Mouse (Mus musculus) kidney, postnatal 0 days (tissue): Measurements from ENCODE around the gene Dvl3. TPM values are rescaled to one million over a fixed set of nuclear protein-coding genes. Genes with fewer than 3 reads are reported as not detected.

Experiments
- ATAC-seq: fragments of 200-750 bp; cut with Nextera tagmentation; replicated peaks from 2 replicates; pipeline ENCODE4 v1.8.0; 2017; ENCODE audit warnings: low read depth, moderate number of reproducible peaks, moderate TSS enrichment, moderate library complexity; ENCODE audit not compliant: low FRiP score
- DNase-seq: peaks from one replicate; pipeline ENCODE4 v3.0.0-alpha.2; 2016; ENCODE audit warnings: low spot score
- H3K27ac ChIP-seq: fragments of 300-500 bp; sonication (generic); 2 replicates; pipeline ENCODE4 v1.5.1; 2014; ENCODE audit warnings: mild to moderate bottlenecking
- H3K27me3 ChIP-seq: fragments of 300-500 bp; sonication (generic); 2 replicates; pipeline ENCODE4 v1.6.1; 2014; ENCODE audit warnings: low read length, mixed read lengths; ENCODE audit not compliant: insufficient read depth
- H3K36me3 ChIP-seq: fragments of 300-500 bp; sonication (generic); 2 replicates; pipeline ENCODE4 v1.6.1; 2014; ENCODE audit warnings: low read length, mixed read lengths; ENCODE audit not compliant: insufficient read depth
- H3K4me1 ChIP-seq: fragments of 300-500 bp; sonication (generic); replicated peaks from 2 replicates; pipeline ENCODE4 v1.6.1; 2014; ENCODE audit warnings: antibody characterized with exemption, low read length, mixed read lengths; ENCODE audit not compliant: insufficient read depth
- H3K4me2 ChIP-seq: fragments of 300-500 bp; sonication (generic); 2 replicates; pipeline ENCODE4 v1.6.1; 2014; ENCODE audit warnings: mild to moderate bottlenecking, low read length, moderate library complexity, mixed read lengths
- H3K4me3 ChIP-seq: fragments of 300-500 bp; sonication (generic); replicated peaks from 2 replicates; pipeline ENCODE4 v1.5.1; 2014; ENCODE audit warnings: low read depth, low read length
- H3K9ac ChIP-seq: fragments of 300-500 bp; sonication (generic); 2 replicates; pipeline ENCODE4 v1.6.1; 2014; ENCODE audit warnings: low read depth, low read length
- H3K9me3 ChIP-seq: fragments of 300-500 bp; sonication (generic); replicated peaks from 2 replicates; pipeline ENCODE4 v1.6.1; 2016; ENCODE audit warnings: low read length, inconsistent platforms, mixed read lengths
- CTCF ChIP-seq: IDR thresholded peaks from 2 replicates; pipeline ENCODE4 v1.5.1; 2016; ENCODE audit warnings: antibody characterized with exemption, low read depth, mild to moderate bottlenecking, moderate library complexity
- WGBS: fragments of 180-500 bp; shearing (Covaris S2); extraction: QIAGEN DNeasy Blood & Tissue Kit; methylation state at CpG from one replicate; pipeline ENCODE4 v1.1.7; 2014; 5-methylcytosine and 5-hydroxymethylcytosine counted together
- polyA plus RNA-seq: library from polyadenylated mRNA; unstranded; fragments of >200 nt; fragmentation: Nextera tagmentation; extraction: Ambion mirVana; gene quantifications from 2 replicates; pipeline ENCODE4 v1.2.1, GENCODE M21; 2015

Gene Dvl3
- polyA plus RNA-seq, 1 experiment from 2014 or later: 15.7 TPM

GRCm38 (mm10) chr16:20565075-20565474 lies 48.3 kb downstream of the Dvl3 start:
- Histone ChIP-seq H3K4me3 (no peak overlapping the region), H3K27me3 (no peaks in the 10 kb centered on the region), H3K9ac (no peak overlapping the region), H3K27ac (no peak overlapping the region), H3K36me3 (peaks cover 21% of the 10 kb centered on the region), H3K9me3 (no peaks in the 10 kb centered on the region), H3K4me2 (no peak overlapping the region), H3K4me1 (no peaks in the 10 kb centered on the region)
- no peak for TF ChIP-seq CTCF
- ATAC-seq: no peak
- WGBS: 67% methylated on average over 1 of the region's 1 CpGs
- DNase-seq: no peak

Other genes with a start within 250 kb of the Dvl3 start
- gene Parl, start 214.6 kb upstream of the Dvl3 start, polyA plus RNA-seq: 110 and 115 TPM in 2 replicates
- not detected in 2 replicates for gene Cyp2ab1, start 191.6 kb upstream of the Dvl3 start, polyA plus RNA-seq
- gene Abcc5, start 90.6 kb upstream of the Dvl3 start, polyA plus RNA-seq: 35.7 and 38.6 TPM in 2 replicates
- 76.0 and 85.1 TPM in 2 replicates for gene Eif2b5, start 18.2 kb upstream of the Dvl3 start, polyA plus RNA-seq
- 605 and 673 TPM in 2 replicates for gene Ap2m1, start 18.5 kb downstream of the Dvl3 start, polyA plus RNA-seq
- gene Abcf3, start 31.6 kb downstream of the Dvl3 start, polyA plus RNA-seq: 51.6 and 53.6 TPM in 2 replicates
- 0.38 and 0.43 TPM in 2 replicates for gene Vwa5b2, start 72.5 kb downstream of the Dvl3 start, polyA plus RNA-seq
- gene Eef1akmt4, start 94.6 kb downstream of the Dvl3 start, polyA plus RNA-seq: 27.8 and 28.6 TPM in 2 replicates
- gene Gm49333, start 94.6 kb downstream of the Dvl3 start, polyA plus RNA-seq: 0.34 TPM in 1 of 2 replicates, not detected in the other
- 35.9 and 36.5 TPM in 2 replicates for gene Alg3, start 94.8 kb downstream of the Dvl3 start, polyA plus RNA-seq
- 0.72 and 0.79 TPM in 2 replicates for gene Camk2n2, start 104.3 kb downstream of the Dvl3 start, polyA plus RNA-seq
- gene Ece2, start 112.8 kb downstream of the Dvl3 start, polyA plus RNA-seq: 1.2 and 1.6 TPM in 2 replicates
- gene Psmd2, start 134.7 kb downstream of the Dvl3 start, polyA plus RNA-seq: 212 and 246 TPM in 2 replicates
- gene Eif4g1, start 151.3 kb downstream of the Dvl3 start, polyA plus RNA-seq: 115 and 119 TPM in 2 replicates
- 6.4 and 6.9 TPM in 2 replicates for gene Fam131a, start 176.3 kb downstream of the Dvl3 start, polyA plus RNA-seq
- 98.6 and 105 TPM in 2 replicates for gene Polr2h, start 200.7 kb downstream of the Dvl3 start, polyA plus RNA-seq
- 10.2 and 10.7 TPM in 2 replicates for gene Clcn2, start 200.8 kb downstream of the Dvl3 start, polyA plus RNA-seq
- gene Chrd, start 216.1 kb downstream of the Dvl3 start, polyA plus RNA-seq: 2.7 and 2.9 TPM in 2 replicates
- 0.62 and 0.83 TPM in 2 replicates for gene Thpo, start 217.5 kb downstream of the Dvl3 start, polyA plus RNA-seq